Mouse (Mus musculus) kidney, embryonic 15.5 days (tissue): ENCODE measurements around the gene Sipa1l2. TPM values are rescaled to one million over a fixed set of nuclear protein-coding genes. Genes with fewer than 3 reads are reported as not detected.
"Not testable (repeated sequence)": the region's sequence is repeated elsewhere in the genome, so short reads cannot be mapped to it uniquely, and the experiment has no call there.

Experiments used
- ATAC-seq: fragments of 200-750 bp; cut with Nextera tagmentation; replicated peaks from 2 replicates; pipeline ENCODE4 v1.8.0; 2017; ENCODE audit warnings: moderate TSS enrichment; ENCODE audit not compliant: low FRiP score
- H3K27ac ChIP-seq: fragments of 300-500 bp; sonication (generic); 2 replicates; pipeline ENCODE4 v1.5.1; 2015; ENCODE audit warnings: mild to moderate bottlenecking, inconsistent platforms
- H3K27me3 ChIP-seq: fragments of 300-500 bp; sonication (generic); 2 replicates; pipeline ENCODE4 v1.6.1; 2015; ENCODE audit warnings: inconsistent platforms
- H3K36me3 ChIP-seq: fragments of 300-500 bp; sonication (generic); 2 replicates; pipeline ENCODE4 v1.6.1; 2015; ENCODE audit warnings: inconsistent platforms
- H3K4me1 ChIP-seq: fragments of 300-500 bp; sonication (generic); 2 replicates; pipeline ENCODE4 v1.6.1; 2015; ENCODE audit warnings: inconsistent platforms
- H3K4me2 ChIP-seq: fragments of 300-500 bp; sonication (generic); 2 replicates; pipeline ENCODE4 v1.6.1; 2015; ENCODE audit warnings: moderate library complexity, mild to moderate bottlenecking, inconsistent platforms
- H3K4me3 ChIP-seq: fragments of 300-500 bp; sonication (generic); replicated peaks from 2 replicates; pipeline ENCODE4 v1.5.1; 2015; ENCODE audit warnings: mild to moderate bottlenecking, inconsistent platforms
- H3K9ac ChIP-seq: fragments of 300-500 bp; sonication (generic); 2 replicates; pipeline ENCODE4 v1.6.1; 2015; ENCODE audit warnings: mild to moderate bottlenecking, inconsistent platforms
- H3K9me3 ChIP-seq: fragments of 300-500 bp; sonication (generic); replicated peaks from 2 replicates; pipeline ENCODE4 v1.6.1; 2016; ENCODE audit warnings: inconsistent platforms
- whole genome bisulfite sequencing: fragments of 180-500 bp; shearing (Covaris S2); methylation state at CpG from one replicate; pipeline ENCODE4 v1.1.7; 2015; ENCODE audit warnings: mixed read lengths; 5-methylcytosine and 5-hydroxymethylcytosine counted together
- polyA plus RNA-seq: library from polyadenylated mRNA; unstranded; fragments of >200 nt; fragmentation: Nextera tagmentation; extraction: Ambion mirVana; gene quantifications from 2 replicates; pipeline ENCODE4 v1.2.1, GENCODE M21; 2015

Sipa1l2 gene
- polyA plus RNA-seq, 1 experiment from 2014 or later, result 17.4 TPM

GRCm38 (mm10) chr8:125531640-125532039, 38.0 kb downstream of the Sipa1l2 start:
- peaks cover 67% of the 10 kb centered on the region for H3K4me1 ChIP-seq

GRCm38 (mm10) chr8:125531088-125531438, 38.5 kb downstream of the Sipa1l2 start:
- peak overlapping the region; percentile 29 for H3K27ac ChIP-seq

More at GRCm38 (mm10) chr8:125531640-125532039, 38.0 kb downstream of the Sipa1l2 start:
- no peaks in the 10 kb centered on the region for H3K27me3 ChIP-seq
- WGBS, result 27% methylated on average over 1 of the region's 1 CpGs
- ATAC-seq, result no peak
- peaks cover 4% of the 10 kb centered on the region; the same call in 1 of the 2 replicates for H3K36me3 ChIP-seq
- H3K27ac ChIP-seq, result peak overlapping the region; percentile 29
- H3K9ac ChIP-seq, result no peak overlapping the region
- no peak overlapping the region for H3K4me3 ChIP-seq
- H3K4me2 ChIP-seq, result no peak overlapping the region
- no peaks in the 10 kb centered on the region for H3K9me3 ChIP-seq

GRCm38 (mm10) chr8:125530187-125531087, 39.2 kb downstream of the Sipa1l2 start:
- peak overlapping the region; percentile 29; the same call in 1 of the 2 replicates for H3K27ac ChIP-seq
- H3K4me2 ChIP-seq, result no peak overlapping the region
- no peaks in the 10 kb centered on the region for H3K27me3 ChIP-seq
- no peak overlapping the region for H3K4me3 ChIP-seq
- no peak overlapping the region for H3K9ac ChIP-seq
- 61% methylated on average over 15 of the region's 15 CpGs for WGBS
- no peaks in the 10 kb centered on the region for H3K36me3 ChIP-seq
- H3K9me3 ChIP-seq, result no peaks in the 10 kb centered on the region
- ATAC-seq, result no peak
- peaks cover 72% of the 10 kb centered on the region for H3K4me1 ChIP-seq

More at GRCm38 (mm10) chr8:125531088-125531438, 38.5 kb downstream of the Sipa1l2 start:
- Histone ChIP-seq H3K9me3 (no peaks in the 10 kb centered on the region), H3K27me3 (no peaks in the 10 kb centered on the region), H3K4me2 (no peak overlapping the region), H3K36me3 (no peaks in the 10 kb centered on the region), H3K9ac (no peak overlapping the region), H3K4me3 (no peak overlapping the region), H3K4me1 (peaks cover 68% of the 10 kb centered on the region)
- no peak for ATAC-seq
- WGBS, result 41% methylated on average over 6 of the region's 6 CpGs

GRCm38 (mm10) chr8:125529019-125529418, 40.6 kb downstream of the Sipa1l2 start:
- H3K9ac ChIP-seq, result no peak overlapping the region
- 66% methylated on average over 6 of the region's 6 CpGs for WGBS
- H3K4me1 ChIP-seq, result peaks cover 73% of the 10 kb centered on the region

GRCm38 (mm10) chr8:125527941-125528340, 41.7 kb downstream of the Sipa1l2 start:
- H3K27me3 ChIP-seq, result no peaks in the 10 kb centered on the region
- 0 out of 2 replicates have a peak overlapping the region, but pooled peaks have one; percentile 51 for H3K27ac ChIP-seq
- peaks cover 75% of the 10 kb centered on the region for H3K4me1 ChIP-seq
- H3K4me2 ChIP-seq, result no peak overlapping the region
- H3K9ac ChIP-seq, result no peak overlapping the region
- no peak overlapping the region for H3K4me3 ChIP-seq
- H3K9me3 ChIP-seq, result no peaks in the 10 kb centered on the region
- whole genome bisulfite sequencing, result 71% methylated on average over 3 of the region's 3 CpGs
- H3K36me3 ChIP-seq, result no peaks in the 10 kb centered on the region
- no peak for ATAC-seq

More at GRCm38 (mm10) chr8:125529019-125529418, 40.6 kb downstream of the Sipa1l2 start:
- Histone ChIP-seq H3K4me3 (no peak overlapping the region), H3K4me2 (no peak overlapping the region), H3K27ac (no peak overlapping the region), H3K36me3 (no peaks in the 10 kb centered on the region), H3K9me3 (no peaks in the 10 kb centered on the region), H3K27me3 (no peaks in the 10 kb centered on the region)
- no peak for ATAC-seq

- no peak overlapping the region for H3K4me2 ChIP-seq
- H3K4me3 ChIP-seq, result no peak overlapping the region
- no peak overlapping the region for H3K9ac ChIP-seq
- peaks cover 75% of the 10 kb centered on the region for H3K4me1 ChIP-seq
- no peaks in the 10 kb centered on the region for H3K27me3 ChIP-seq
- WGBS, result 18% methylated on average over 7 of the region's 7 CpGs
- peak overlapping the region; percentile 51; the same call in 1 of the 2 replicates for H3K27ac ChIP-seq
- H3K36me3 ChIP-seq, result no peaks in the 10 kb centered on the region
- no peaks in the 10 kb centered on the region for H3K9me3 ChIP-seq
- ATAC-seq, result no peak
These were observed 42.6 kb downstream of the Sipa1l2 start for GRCm38 (mm10) chr8:125526999-125527398.

- no peaks in the 10 kb centered on the region for H3K9me3 ChIP-seq
- no peak overlapping the region for H3K9ac ChIP-seq
- H3K27ac ChIP-seq, result peak overlapping the region; percentile 51; the same call in 1 of the 2 replicates
- peaks cover 75% of the 10 kb centered on the region for H3K4me1 ChIP-seq
- H3K4me3 ChIP-seq, result no peak overlapping the region
- H3K27me3 ChIP-seq, result no peaks in the 10 kb centered on the region
- 49% methylated on average over 7 of the region's 7 CpGs for WGBS
- no peaks in the 10 kb centered on the region for H3K36me3 ChIP-seq
- no peak overlapping the region for H3K4me2 ChIP-seq
- no peak for ATAC-seq
These were observed 43.0 kb downstream of the Sipa1l2 start for GRCm38 (mm10) chr8:125526582-125526981.

GRCm38 (mm10) chr8:125524479-125524878, 45.1 kb downstream of the Sipa1l2 start:
- Histone ChIP-seq H3K27me3 (no peaks in the 10 kb centered on the region), H3K36me3 (no peaks in the 10 kb centered on the region), H3K4me3 (no peak overlapping the region), H3K9me3 (no peaks in the 10 kb centered on the region), H3K9ac (no peak overlapping the region), H3K4me2 (no peak overlapping the region), H3K27ac (no peak overlapping the region), H3K4me1 (peaks cover 71% of the 10 kb centered on the region)
- WGBS, result 71% methylated on average over 2 of the region's 2 CpGs
- ATAC-seq, result no peak

GRCm38 (mm10) chr8:125523213-125523612, 46.4 kb downstream of the Sipa1l2 start:
- Histone ChIP-seq H3K4me3 (no peak overlapping the region), H3K4me2 (no peak overlapping the region), H3K4me1 (peaks cover 66% of the 10 kb centered on the region), H3K9me3 (no peaks in the 10 kb centered on the region), H3K27me3 (no peaks in the 10 kb centered on the region), H3K27ac (peak overlapping the region; percentile 54), H3K9ac (no peak overlapping the region), H3K36me3 (no peaks in the 10 kb centered on the region)
- WGBS, result 40% methylated on average over 5 of the region's 5 CpGs
- no peak for ATAC-seq

- no peak overlapping the region for H3K9ac ChIP-seq
- no peak overlapping the region for H3K4me2 ChIP-seq
- no peak overlapping the region for H3K4me3 ChIP-seq
- no peaks in the 10 kb centered on the region for H3K27me3 ChIP-seq
- H3K27ac ChIP-seq, result peak overlapping the region; percentile 54; the same call in 1 of the 2 replicates
- H3K4me1 ChIP-seq, result peaks cover 66% of the 10 kb centered on the region
- WGBS, result 23% methylated on average over 6 of the region's 6 CpGs
- H3K9me3 ChIP-seq, result no peaks in the 10 kb centered on the region
- no peaks in the 10 kb centered on the region for H3K36me3 ChIP-seq
- no peak for ATAC-seq
These were observed 47.5 kb downstream of the Sipa1l2 start for GRCm38 (mm10) chr8:125522151-125522550.

- Histone ChIP-seq H3K9me3 (no peaks in the 10 kb centered on the region), H3K4me3 (no peak overlapping the region), H3K36me3 (no peaks in the 10 kb centered on the region), H3K4me1 (peaks cover 66% of the 10 kb centered on the region), H3K27ac (no peak overlapping the region), H3K27me3 (no peaks in the 10 kb centered on the region), H3K9ac (no peak overlapping the region), H3K4me2 (no peak overlapping the region)
- ATAC-seq, result no peak
- WGBS, result 53% methylated on average over 7 of the region's 7 CpGs
These were observed 48.5 kb downstream of the Sipa1l2 start for GRCm38 (mm10) chr8:125521087-125521486.

GRCm38 (mm10) chr8:125520308-125520707, 49.3 kb downstream of the Sipa1l2 start:
- not testable (repeated sequence) for H3K36me3 ChIP-seq, H3K27ac ChIP-seq, H3K9ac ChIP-seq, H3K9me3 ChIP-seq, ATAC-seq, H3K4me3 ChIP-seq, H3K4me2 ChIP-seq, H3K27me3 ChIP-seq
- peaks cover 69% of the 10 kb centered on the region for H3K4me1 ChIP-seq
- WGBS, result 96% methylated on average over 2 of the region's 2 CpGs
